Mouse (Mus musculus) ES-E14 (cell line): Measurements from ENCODE around the gene Dlgap1. TPM values are rescaled to one million over a fixed set of nuclear protein-coding genes. Genes with fewer than 3 reads are reported as not detected.

ENCODE experiments used
- DNase-seq: peaks from one replicate; pipeline ENCODE4 v3.0.0-alpha.2; 2013; ENCODE audit warnings: low read depth, low spot score
- H3K27ac ChIP-seq: 2 replicates; pipeline ENCODE4 v1.5.1; 2012; ENCODE audit warnings: low read depth, mild to moderate bottlenecking, low read length, moderate library complexity, mixed read lengths; ENCODE audit not compliant: poor library complexity, insufficient read depth, severe bottlenecking
- H3K36me3 ChIP-seq: 2 replicates; pipeline ENCODE4 v1.6.1; 2012; ENCODE audit warnings: mild to moderate bottlenecking, low read length, moderate library complexity, mixed read lengths; ENCODE audit not compliant: control insufficient read depth, poor library complexity, insufficient read depth, severe bottlenecking
- H3K4me1 ChIP-seq, 2 experiments: fragments of 150-350 bp in 1 of 2; sonication (generic) in 1 of 2; 2 replicates each; pipeline ENCODE4 v1.6.1; 2012; ENCODE audit warnings: low read length in 2 of 2, mild to moderate bottlenecking in 1 of 2, mixed read lengths in 1 of 2; ENCODE audit not compliant: control insufficient read depth in 2 of 2, insufficient read depth in 2 of 2, poor library complexity in 1 of 2
- H3K4me3 ChIP-seq, 2 experiments: fragments of 150-350 bp in 1 of 2; sonication (generic) in 1 of 2; 2 replicates each; pipeline ENCODE4 v1.5.1; 2012; ENCODE audit warnings: low read length in 2 of 2, low read depth in 1 of 2, mild to moderate bottlenecking in 1 of 2, mixed read lengths in 1 of 2; ENCODE audit not compliant: insufficient read depth in 1 of 2, poor library complexity in 1 of 2, severe bottlenecking in 1 of 2
- H3K9ac ChIP-seq: 2 replicates; pipeline ENCODE4 v1.6.1; 2012; ENCODE audit warnings: low read depth, mild to moderate bottlenecking, low read length, mixed read lengths; ENCODE audit not compliant: poor library complexity, insufficient read depth, severe bottlenecking
- H3K9me3 ChIP-seq: fragments of 150-350 bp; sonication (generic); 2 replicates; pipeline ENCODE4 v1.6.1; 2012; ENCODE audit warnings: low read depth, mild to moderate bottlenecking, low read length; ENCODE audit not compliant: control insufficient read depth, insufficient read depth
- CHD2 ChIP-seq: IDR thresholded peaks from 2 replicates; pipeline ENCODE4 v1.6.1; 2014; ENCODE audit warnings: mild to moderate bottlenecking, low read depth, low read length, inconsistent platforms
- HCFC1 ChIP-seq: IDR thresholded peaks from 2 replicates; pipeline ENCODE4 v1.6.1; 2012; ENCODE audit warnings: low read length, inconsistent platforms, borderline replicate concordance; ENCODE audit not compliant: insufficient read depth
- MAFK ChIP-seq: IDR thresholded peaks from 2 replicates; pipeline ENCODE4 v1.6.1; 2014; ENCODE audit warnings: mild to moderate bottlenecking, low read depth, low read length, inconsistent platforms; ENCODE audit not compliant: insufficient read depth
- ZC3H11A ChIP-seq: IDR thresholded peaks from 2 replicates; pipeline ENCODE4 v1.6.1; 2012; ENCODE audit warnings: low read depth, mild to moderate bottlenecking, inconsistent platforms, low read length, borderline replicate concordance
- ZNF384 ChIP-seq: IDR thresholded peaks from 2 replicates; pipeline ENCODE4 v1.6.1; 2012; ENCODE audit warnings: low read depth, low read length, inconsistent platforms
- in situ Hi-C, 2 experiments: fragments of 600-800 bp; cut with MboI; formaldehyde crosslinking; loops; one replicate each; pipeline ENCODE4 v1.15.1; 2025; ENCODE audit warnings: low sequenced_read_pairs in 2 of 2, inconsistent platforms in 1 of 2; ENCODE audit not compliant: unreplicated experiment in 2 of 2
- total RNA-seq: library from RNA; depleted of rRNA; stranded (reverse); fragments of 300-350 nt; gene quantifications from 2 replicates; pipeline ENCODE4 v1.2.3, GENCODE M21; 2012

Dlgap1 gene
- total RNA-seq, 1 experiment = 0.94 TPM

- peak; percentile 72 for TF ChIP-seq ZC3H11A
- TF ChIP-seq CHD2 = no peak
- in situ Hi-C loops = no loop called here
- H3K27ac ChIP-seq = no peak overlapping the region
Measured at GRCm38 (mm10) chr17:70683561-70684167, 714.8 kb downstream of the Dlgap1 start.

GRCm38 (mm10) chr17:70690174-70690573 is 721.3 kb downstream of the Dlgap1 start:
- Histone ChIP-seq H3K36me3 (no peaks in the 10 kb centered on the region), H3K4me3 (no peak overlapping the region), H3K4me1 (no peaks in the 10 kb centered on the region), H3K27ac (no peak overlapping the region), H3K9ac (no peak overlapping the region), H3K9me3 (no peaks in the 10 kb centered on the region)
- no peak for TF ChIP-seq ZC3H11A
- no peak for TF ChIP-seq MAFK
- TF ChIP-seq HCFC1 = no peak
- TF ChIP-seq ZNF384 = no peak
- TF ChIP-seq CHD2 = no peak
- in situ Hi-C loops = no loop called here
- DNase-seq = no peak

More at GRCm38 (mm10) chr17:70683561-70684167, 714.8 kb downstream of the Dlgap1 start:
- no peak overlapping the region for H3K9ac ChIP-seq
- peak; percentile 58 for DNase-seq
- H3K4me3 ChIP-seq = 0 out of 4 replicates have a peak overlapping the region, but pooled peaks of 1 of the 2 experiments have one; percentile 6
- no peaks in the 10 kb centered on the region for H3K36me3 ChIP-seq
- H3K4me1 ChIP-seq = no peaks in the 10 kb centered on the region
- no peaks in the 10 kb centered on the region for H3K9me3 ChIP-seq

GRCm38 (mm10) chr17:70690598-70690997 is 721.7 kb downstream of the Dlgap1 start:
- Histone ChIP-seq H3K4me1 (no peaks in the 10 kb centered on the region), H3K4me3 (no peak overlapping the region), H3K9me3 (no peaks in the 10 kb centered on the region), H3K9ac (no peak overlapping the region), H3K27ac (no peak overlapping the region), H3K36me3 (no peaks in the 10 kb centered on the region)
- DNase-seq = no peak
- in situ Hi-C loops = no loop called here
- no peak for TF ChIP-seq ZNF384

- TF ChIP-seq CHD2 (no peak), ZC3H11A (peak; percentile 91)
- 0 out of 4 replicates have a peak, but pooled peaks cover 0 to 4% of the 10 kb centered on the region in 2 experiments for H3K4me1 ChIP-seq
- peak overlapping the region; percentile 11; the same call in 1 of the 2 replicates for H3K9ac ChIP-seq
- H3K36me3 ChIP-seq = no peaks in the 10 kb centered on the region
- H3K27ac ChIP-seq = no peak overlapping the region
- in situ Hi-C loops = no loop called here
- H3K4me3 ChIP-seq = peak overlapping the region; percentile 51 to 66
- DNase-seq = peak; percentile 85
- H3K9me3 ChIP-seq = no peaks in the 10 kb centered on the region
Measured at GRCm38 (mm10) chr17:70706976-70707818, 738.3 kb downstream of the Dlgap1 start.

GRCm38 (mm10) chr17:70707819-70708140 is 738.9 kb downstream of the Dlgap1 start:
- H3K27ac ChIP-seq = no peak overlapping the region
- TF ChIP-seq MAFK (no peak), ZC3H11A (no peak), CHD2 (no peak), HCFC1 (no peak), ZNF384 (no peak)
- no peak overlapping the region; the same call in 1 of the 2 replicates for H3K9ac ChIP-seq
- peak overlapping the region; percentile 51 to 66; a peak in 3 of 4 replicates for H3K4me3 ChIP-seq
- no peaks in the 10 kb centered on the region for H3K36me3 ChIP-seq
- in situ Hi-C loops = no loop called here
- no peak for DNase-seq
- H3K9me3 ChIP-seq = no peaks in the 10 kb centered on the region
- H3K4me1 ChIP-seq = 0 out of 4 replicates have a peak, but pooled peaks cover 0 to 4% of the 10 kb centered on the region in 2 experiments
